Mouse (Mus musculus) mouse trophoblast stem cell (cell line): ENCODE results near the gene Nprl3.
"Not testable (repeated sequence)": the region's sequence is repeated elsewhere in the genome, so short reads cannot be mapped to it uniquely, and the experiment has no call there.

ENCODE experiments used
- in situ Hi-C, 2 experiments: fragments of 300-500 bp; cut with MseI, MboI; formaldehyde crosslinking; loops; 2 replicates in 1 of 2; 3 replicates in 1 of 2; pipeline ENCODE4 v1.15.1; 2025

Gene Nprl3

GRCm38 (mm10) chr11:32267188-32267884 lies at the start of gene Nprl3:
Gene Nprl3, minus strand, starts transcription at chr11:32267707.
- in situ Hi-C loops = no loop called here

GRCm38 (mm10) chr11:32316009-32316408 lies 48.5 kb upstream of the Nprl3 start:
- in situ Hi-C loops = no loop called here

- in situ Hi-C loops = no loop called here
Observed at GRCm38 (mm10) chr11:32309928-32310327, 42.4 kb upstream of the Nprl3 start.

DNA sequence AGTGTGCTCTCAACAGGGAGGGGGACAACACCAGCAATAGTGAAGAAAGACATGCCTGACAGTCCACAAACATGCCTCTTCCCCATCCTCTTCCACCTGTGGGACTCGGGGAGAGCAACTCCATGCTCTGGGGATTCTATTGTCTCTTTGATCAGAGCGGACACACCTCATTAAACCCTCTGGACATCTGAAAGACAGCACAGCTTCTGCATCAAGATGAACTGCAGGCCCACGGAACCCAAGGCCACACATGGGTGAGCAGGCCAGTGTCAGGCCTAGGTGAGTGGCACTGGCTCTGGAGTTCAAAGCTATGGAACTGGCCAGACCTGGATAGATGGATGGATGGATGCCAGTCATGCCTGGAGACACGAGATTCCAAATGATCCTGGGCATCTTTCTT lies 41.9 kb upstream of the Nprl3 start:
- in situ Hi-C loops = no loop called here

- in situ Hi-C loops = no loop called here
Observed at GRCm38 (mm10) chr11:32307006-32307405, 39.5 kb upstream of the Nprl3 start.

- in situ Hi-C loops = no loop called here
Observed at GRCm38 (mm10) chr11:32303455-32303854, 35.9 kb upstream of the Nprl3 start.

DNA sequence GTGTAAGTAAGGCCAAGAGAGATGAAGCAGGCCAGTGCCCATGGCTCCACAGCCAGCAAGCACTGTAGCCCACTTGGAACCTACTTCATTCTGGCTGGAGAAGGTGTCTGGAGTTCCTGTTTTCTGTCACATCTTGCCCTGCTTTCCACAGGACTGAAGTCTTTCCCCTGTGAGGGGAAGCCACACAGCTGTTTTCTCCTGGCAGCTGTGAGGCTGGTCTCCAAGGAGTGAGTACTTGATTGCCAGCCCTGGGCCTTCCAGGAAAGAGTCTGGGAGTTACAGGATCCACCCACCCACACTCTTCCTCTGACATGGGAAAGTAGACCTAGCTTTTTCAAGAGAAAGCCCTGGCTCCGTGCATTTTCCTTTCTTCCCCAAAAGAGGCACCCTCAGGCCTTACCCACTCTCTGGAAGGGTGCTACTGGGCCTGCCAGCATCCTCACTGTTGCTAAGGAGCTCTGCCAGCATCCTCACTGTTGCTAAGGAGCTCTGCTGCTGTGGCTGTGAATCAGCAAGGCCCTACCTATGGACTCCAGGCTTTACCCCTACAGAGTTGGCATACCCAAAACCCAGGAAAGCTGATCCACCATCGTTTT lies 35.4 kb upstream of the Nprl3 start:
- in situ Hi-C loops = no loop called here

DNA sequence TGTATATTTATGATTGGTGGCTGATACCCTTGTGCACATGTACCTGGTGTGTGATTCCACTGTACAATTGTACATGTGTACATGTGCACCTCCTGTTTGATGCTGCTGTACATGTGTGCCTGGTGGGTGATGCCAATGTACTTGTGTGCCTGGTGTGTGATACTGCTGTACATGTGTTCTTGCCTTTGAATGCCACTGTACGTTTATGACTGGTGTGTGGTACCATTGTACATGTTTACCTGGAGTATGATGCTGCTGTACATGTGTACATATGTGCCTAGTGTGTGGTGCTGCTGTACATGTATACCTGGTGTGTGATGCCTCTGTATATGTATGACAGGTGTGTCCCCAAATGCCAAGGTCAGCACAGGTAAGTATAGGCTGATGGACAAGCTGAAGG lies 34.0 kb upstream of the Nprl3 start:
- in situ Hi-C loops = no loop called here

- in situ Hi-C loops = no loop called here
Observed at GRCm38 (mm10) chr11:32300279-32301267, 33.1 kb upstream of the Nprl3 start.

DNA sequence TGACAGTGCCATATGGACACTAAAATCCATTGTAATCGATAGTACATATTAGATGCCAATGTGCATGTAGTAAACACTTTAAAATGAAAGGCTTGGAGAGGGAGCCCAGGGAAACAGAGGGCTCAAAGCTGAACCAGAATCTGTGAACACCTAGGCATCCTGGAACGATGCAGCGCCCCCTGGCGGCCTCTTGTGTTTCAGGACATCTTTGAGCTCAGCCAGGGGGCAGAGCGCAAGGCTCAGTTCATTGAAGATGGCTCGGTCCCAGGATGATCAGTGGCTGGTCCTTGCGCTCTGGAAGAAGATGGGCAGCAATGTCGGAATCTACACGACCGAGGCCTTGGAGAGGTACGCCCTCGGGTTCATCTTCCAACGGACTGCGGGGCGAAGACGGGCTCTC lies 32.4 kb upstream of the Nprl3 start, which contains the start of gene Hbq1a:
TSS of gene Hbq1a (plus strand) at position 205 of the 400 bp plus-strand sequence.
- in situ Hi-C loops = not testable (repeated sequence)

DNA sequence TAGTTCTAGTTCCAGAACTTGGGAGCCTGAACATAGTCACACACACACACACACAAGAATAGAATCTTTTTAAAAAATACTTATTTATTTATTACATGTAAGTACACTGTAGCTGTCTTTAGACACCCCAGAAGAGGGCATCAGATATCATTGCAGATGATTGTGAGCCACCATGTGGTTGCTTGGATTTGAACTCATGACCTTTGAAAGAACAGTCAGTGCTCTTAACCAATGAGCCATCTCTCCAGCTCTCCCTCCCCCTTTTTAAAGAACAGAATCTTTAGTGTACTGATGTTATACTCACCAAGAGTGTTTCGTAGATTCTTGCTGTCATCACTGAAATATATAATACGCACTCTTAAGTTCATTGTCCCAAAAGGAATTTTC lies 31.0 kb upstream of the Nprl3 start:
- in situ Hi-C loops = no loop called here

DNA sequence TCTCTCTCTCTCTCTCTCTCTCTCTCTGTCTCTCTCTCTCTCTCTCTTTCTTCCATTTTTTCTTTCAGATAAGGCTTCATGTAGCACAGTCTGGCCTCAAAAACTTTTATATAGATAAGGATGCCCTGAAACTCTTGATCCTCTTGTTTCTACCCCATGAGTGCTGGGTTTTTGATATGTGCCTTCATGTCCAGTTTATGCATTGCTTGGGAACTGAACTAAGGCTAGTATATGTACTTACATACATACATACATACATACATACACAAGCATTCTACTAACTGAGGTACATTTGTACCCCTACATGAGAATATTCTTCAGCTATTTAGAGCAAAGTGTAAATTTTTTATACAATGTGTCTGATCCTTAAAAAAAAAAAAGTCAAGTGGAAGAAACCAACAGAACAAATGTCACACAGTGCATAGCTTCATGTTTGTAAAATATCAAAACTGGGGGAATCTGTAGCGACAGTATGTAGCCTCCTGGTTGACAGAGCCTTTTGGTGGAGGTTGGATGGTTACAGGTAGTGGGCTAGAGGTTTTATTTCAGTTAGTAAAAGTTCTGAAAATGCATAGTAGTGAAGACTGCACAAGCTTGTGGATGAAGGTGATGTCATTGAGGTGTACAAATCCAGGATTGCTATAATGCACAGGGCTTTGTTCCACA lies 30.5 kb upstream of the Nprl3 start:
- in situ Hi-C loops = no loop called here

DNA sequence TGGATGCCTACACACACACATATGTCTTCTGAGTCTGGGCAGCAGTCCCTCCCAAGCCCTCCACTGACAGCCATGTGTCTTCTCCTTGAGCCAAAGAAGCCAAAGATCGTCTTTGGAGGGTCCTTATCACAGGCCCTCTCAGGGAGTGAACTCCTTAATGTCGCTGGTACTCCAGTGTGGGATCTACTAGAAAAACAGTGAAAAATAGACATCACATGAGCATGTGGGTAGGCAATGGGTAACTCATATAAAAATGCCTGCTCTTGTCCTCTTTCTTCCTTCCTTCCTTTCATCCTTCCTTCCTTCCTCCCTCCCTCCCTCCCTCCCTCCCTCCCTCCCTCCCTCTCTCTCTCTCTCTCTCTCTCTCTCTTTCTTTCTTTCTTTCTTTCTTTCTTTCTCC lies 29.9 kb upstream of the Nprl3 start:
- in situ Hi-C loops = not testable (repeated sequence)

DNA sequence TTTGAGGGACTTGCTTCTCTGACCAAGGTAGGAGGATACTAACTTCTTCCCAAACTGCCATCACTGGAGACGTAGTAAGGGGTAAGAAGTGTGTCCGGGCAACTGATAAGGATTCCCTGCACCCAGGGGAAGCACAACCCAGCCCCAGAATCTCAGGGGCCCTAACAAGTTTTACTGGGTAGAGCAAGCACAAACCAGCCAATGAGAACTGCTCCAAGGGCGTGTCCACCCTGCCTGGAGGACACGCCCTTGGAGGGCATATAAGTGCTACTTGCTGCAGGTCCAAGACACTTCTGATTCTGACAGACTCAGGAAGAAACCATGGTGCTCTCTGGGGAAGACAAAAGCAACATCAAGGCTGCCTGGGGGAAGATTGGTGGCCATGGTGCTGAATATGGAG lies 28.7 kb upstream of the Nprl3 start, which contains the start of gene Hba-a2:
TSS of gene Hba-a2 (plus strand) at position 287 of the 400 bp plus-strand sequence.
- in situ Hi-C loops = not testable (repeated sequence)

DNA sequence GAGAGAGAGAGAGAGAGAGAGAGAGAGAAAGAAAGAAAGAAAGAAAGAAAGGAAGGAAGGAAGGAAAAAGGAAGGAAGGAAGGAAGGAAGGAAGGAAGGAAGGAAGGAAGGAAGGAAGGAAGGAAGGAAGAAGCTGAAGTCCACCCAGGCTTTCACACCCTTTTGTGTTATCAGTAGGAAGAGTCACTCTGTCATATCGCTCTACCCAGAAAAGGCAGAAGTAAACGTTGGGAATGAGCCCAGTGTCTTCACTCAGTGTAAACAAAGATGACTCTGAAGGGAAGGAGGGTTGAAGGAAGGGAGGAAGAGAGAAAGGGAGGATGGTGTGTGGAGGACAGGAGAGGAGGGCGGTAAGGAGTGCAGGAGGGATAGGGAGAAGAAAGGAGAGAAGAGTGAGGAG lies 26.0 kb upstream of the Nprl3 start:
- in situ Hi-C loops = not testable (repeated sequence)

- in situ Hi-C loops = not testable (repeated sequence)
Observed at GRCm38 (mm10) chr11:32292819-32293218, 25.3 kb upstream of the Nprl3 start.

DNA sequence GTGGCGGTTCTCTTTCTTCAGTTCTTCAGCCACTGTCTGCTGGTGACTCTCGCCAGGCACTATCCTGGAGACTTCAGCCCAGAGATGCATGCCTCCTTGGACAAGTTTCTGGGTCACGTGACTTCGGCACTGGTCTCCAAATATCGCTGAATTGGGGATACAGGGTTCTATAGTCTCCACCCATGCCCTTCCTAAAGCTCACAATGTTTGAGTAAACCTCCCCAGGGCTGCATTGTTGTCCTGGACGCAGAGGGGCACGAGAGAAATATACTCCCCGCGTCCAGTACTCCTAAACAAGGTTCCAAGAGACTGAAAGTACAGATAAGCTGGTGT lies 20.0 kb upstream of the Nprl3 start:
- in situ Hi-C loops = loop anchor here in 1 of 2 experiments (5.0 kb wide), 1 partner anchor 35 kb away; no protein-coding TSS in a partner anchor

DNA sequence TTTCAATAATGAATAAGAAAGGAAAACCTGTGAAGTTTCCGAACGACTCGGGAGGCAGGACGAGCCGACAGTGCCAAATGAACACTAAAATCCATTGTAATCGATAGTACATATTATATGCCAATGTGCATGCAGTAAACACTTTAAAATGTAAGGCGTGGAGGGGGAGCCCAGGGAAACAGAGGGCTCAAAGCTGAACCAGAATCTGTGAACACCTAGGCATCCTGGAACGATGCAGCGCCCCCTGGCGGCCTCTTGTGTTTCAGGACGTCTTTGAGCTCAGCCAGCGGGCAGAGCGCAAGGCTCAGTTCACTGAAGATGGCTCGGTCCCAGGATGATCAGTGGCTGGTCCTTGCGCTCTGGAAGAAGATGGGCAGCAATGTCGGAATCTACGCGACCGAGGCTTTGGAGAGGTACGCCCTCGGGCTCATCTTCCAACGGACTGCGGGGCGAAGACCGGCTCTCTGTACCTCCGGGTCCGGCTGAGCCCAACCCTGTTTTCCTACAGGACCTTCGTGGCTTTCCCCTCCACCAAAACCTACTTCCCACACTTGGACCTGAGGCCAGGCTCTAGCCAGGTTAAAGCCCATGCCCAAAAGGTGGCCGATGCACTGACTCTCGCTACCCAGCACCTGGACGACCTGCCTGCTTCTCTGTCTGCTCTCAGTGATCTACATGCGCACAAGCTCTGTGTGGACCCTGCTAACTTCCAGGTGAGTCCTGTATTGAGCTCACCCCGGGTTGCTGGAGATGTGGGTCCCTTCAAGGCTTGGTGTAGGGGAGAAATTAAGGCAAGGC lies 19.4 kb upstream of the Nprl3 start, which contains the start of gene Hbq1b:
TSS of gene Hbq1b (plus strand) at position 271 of the 798 bp plus-strand sequence.
- in situ Hi-C loops = loop anchor here in 1 of 2 experiments (5.0 kb wide), 1 partner anchor 35 kb away; no protein-coding TSS in a partner anchor

DNA sequence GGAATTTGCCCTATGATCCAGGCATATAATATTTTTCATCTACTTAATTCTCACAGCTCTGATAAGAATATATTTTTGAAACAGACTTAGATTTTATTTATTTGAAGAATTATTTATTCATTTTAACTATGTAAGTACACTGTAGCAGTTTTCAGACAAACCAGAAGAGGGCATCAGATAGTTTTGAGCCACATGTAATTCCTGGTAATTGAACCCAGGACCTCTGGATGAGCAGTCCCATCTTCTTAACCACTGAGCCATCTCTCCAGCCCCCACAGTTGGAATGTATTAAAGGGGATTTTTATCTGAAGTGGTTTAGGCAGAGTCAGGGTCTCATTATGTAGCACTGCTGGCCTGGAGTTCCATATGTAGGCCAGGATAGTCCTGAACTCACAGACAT lies 18.4 kb upstream of the Nprl3 start:
- in situ Hi-C loops = loop anchor here in 1 of 2 experiments (5.0 kb wide), 1 partner anchor 36 kb away; no protein-coding TSS in a partner anchor

DNA sequence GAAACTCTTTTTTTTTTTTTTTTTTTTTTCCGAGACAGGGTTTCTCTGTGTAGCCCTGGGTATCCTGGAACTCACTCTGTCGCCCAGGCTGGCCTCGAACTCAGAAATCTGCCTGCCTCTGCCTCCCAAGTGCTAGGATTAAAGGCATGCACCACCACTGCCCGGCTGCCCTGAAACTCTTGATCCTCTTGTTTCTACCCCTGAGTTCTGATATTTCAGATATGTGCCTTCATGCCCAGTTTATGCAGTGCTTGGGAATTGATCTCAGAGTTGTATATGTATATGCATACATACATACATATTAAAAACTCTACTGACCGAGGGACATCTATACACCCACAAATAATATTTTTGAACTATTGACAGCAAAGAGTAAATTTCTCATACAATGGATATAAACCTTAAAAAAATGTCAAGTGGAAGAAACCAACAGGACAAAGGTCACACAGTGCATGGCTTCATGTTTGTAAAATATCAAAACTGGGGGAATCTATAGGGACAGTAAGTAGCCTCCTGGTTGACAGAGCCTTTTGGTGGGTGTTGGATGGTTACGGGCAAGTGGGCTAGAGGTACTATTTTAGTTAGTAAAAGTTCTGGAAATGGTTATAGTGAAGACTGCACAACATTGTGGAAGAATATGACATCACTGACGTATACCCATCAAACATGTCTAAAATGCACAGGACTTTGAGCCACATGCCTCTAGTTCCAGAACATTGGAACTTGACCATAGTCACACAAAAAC lies 17.7 kb upstream of the Nprl3 start:
- in situ Hi-C loops = loop anchor here in 1 of 2 experiments (5.0 kb wide), 1 partner anchor 37 kb away; no protein-coding TSS in a partner anchor
